Mouse (Mus musculus) embryonic stem cell, embryonic (primary cell): ENCODE results near the gene Thbd.

Experiments
- CTCF ChIA-PET, 4 experiments: fragments of 300-600 bp in 2 of 4; fragments of 350-600 bp in 2 of 4; sonication (Branson Sonifier 250); formaldehyde crosslinking; loops; one replicate each; lab custom pipeline; 2022; ENCODE audit warnings: inconsistent platforms in 2 of 4; lab: Charles Lee
- POLR2A ChIA-PET, 4 experiments: fragments of 300-600 bp in 2 of 4; fragments of 350-600 bp in 2 of 4; sonication (Branson Sonifier 250); formaldehyde crosslinking; loops; one replicate each; lab custom pipeline; 2022; ENCODE audit warnings: antibody characterized with exemption in 4 of 4, inconsistent platforms in 1 of 4; lab: Charles Lee

Gene Thbd

DNA sequence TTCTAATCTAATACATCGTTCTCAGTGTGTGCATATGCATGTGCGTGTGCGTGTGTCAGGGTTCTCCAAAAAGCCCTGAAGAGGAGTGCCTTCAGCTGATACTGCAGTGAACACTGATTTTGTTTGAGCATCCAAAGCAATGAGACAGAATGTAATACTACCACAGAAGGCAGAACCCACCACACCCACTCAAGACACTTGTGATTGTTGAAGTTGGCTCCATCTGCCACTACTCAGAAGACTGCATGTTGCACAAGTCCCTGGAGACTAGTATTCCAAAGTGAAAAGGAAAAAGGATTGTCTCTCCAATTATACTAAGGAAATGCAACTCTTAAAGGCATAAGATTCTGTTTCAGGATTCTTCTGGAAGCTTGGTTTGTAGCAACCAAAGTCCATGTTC, 43.5 kb downstream of the Thbd start:
- ChIA-PET POLR2A (no interaction called here), CTCF (interaction anchor here in 2 of 4 experiments (0.9 to 1.2 kb wide), 2 partner anchors 10 to 11 kb away, joined by 4 read pairs; no protein-coding TSS in a partner anchor)

DNA sequence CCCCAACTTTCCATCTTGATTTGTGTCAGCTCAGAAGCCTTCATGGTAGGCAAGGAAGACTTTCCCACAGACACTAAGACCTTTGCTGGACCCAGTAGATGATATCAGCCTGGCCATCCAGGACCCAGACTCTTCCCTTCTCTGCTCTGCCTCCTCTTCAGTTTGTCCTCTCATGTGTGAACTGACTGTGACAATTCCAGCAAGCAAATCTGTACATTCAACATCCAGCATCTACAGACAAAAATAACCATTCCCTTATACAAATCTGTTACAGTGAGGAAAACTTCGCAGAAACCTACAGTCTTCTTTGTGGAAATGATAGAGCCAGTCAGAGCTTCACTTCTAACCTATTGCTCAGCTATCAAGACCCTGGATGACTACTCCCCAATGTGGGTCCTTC, 50.8 kb downstream of the Thbd start:
- ChIA-PET POLR2A (interaction anchor here in 1 of 4 experiments (0.7 kb wide), 1 partner anchor 15 kb away, joined by 3 read pairs; no protein-coding TSS in a partner anchor), CTCF (no interaction called here)
